Mouse (Mus musculus) cerebellum, adult 2 months (tissue): ENCODE data around the gene Slit3. TPM values are rescaled to one million over a fixed set of nuclear protein-coding genes. Genes with fewer than 3 reads are reported as not detected.
A peak's percentile ranks its signal among the peaks of the same experiment; 100 is the strongest.

Experiments
- DNase-seq, 2 experiments: peaks; one replicate each; pipeline ENCODE4 v3.0.0; 2021
- H3K27ac ChIP-seq: fragments of 200-500 bp; 2 replicates; pipeline ENCODE4 v1.5.1; 2012; ENCODE audit warnings: low read length, control low read depth, inconsistent platforms; ENCODE audit not compliant: insufficient read depth
- H3K27me3 ChIP-seq: fragments of 200-500 bp; 2 replicates; pipeline ENCODE4 v1.6.1; 2012; ENCODE audit warnings: inconsistent platforms, mild to moderate bottlenecking, low read length, moderate library complexity; ENCODE audit not compliant: control insufficient read depth, insufficient read depth
- H3K4me1 ChIP-seq: fragments of 200-500 bp; 2 replicates; pipeline ENCODE4 v1.6.1; 2011; ENCODE audit warnings: low read length; ENCODE audit not compliant: control insufficient read depth, insufficient read depth
- H3K4me3 ChIP-seq: fragments of 200-500 bp; replicated peaks from 2 replicates; pipeline ENCODE3; 2011; ENCODE audit warnings: mild to moderate bottlenecking, low read depth, low read length, control low read depth; ENCODE audit not compliant: insufficient read depth
- CTCF ChIP-seq: fragments of 200-500 bp; IDR thresholded peaks from 2 replicates; pipeline ENCODE4 v1.5.1; 2011; ENCODE audit warnings: low read depth, mild to moderate bottlenecking, control low read depth, low read length, moderate library complexity, borderline replicate concordance; ENCODE audit not compliant: insufficient read depth
- POLR2A ChIP-seq: fragments of 200-500 bp; IDR thresholded peaks from 2 replicates; pipeline ENCODE4 v1.6.1; 2011; ENCODE audit warnings: low read length, control low read depth, borderline replicate concordance; ENCODE audit not compliant: insufficient read depth
- WGBS: fragments of 180-500 bp; shearing (Covaris S2); methylation state at CpG from one replicate; pipeline ENCODE4 v1.1.7; 2018; 5-methylcytosine and 5-hydroxymethylcytosine counted together
- polyA plus RNA-seq: library from polyadenylated mRNA; depleted of rRNA; stranded (reverse); fragments of >200 nt; gene quantifications from 2 replicates; pipeline ENCODE4 v1.2.3, GENCODE M21; 2012

Gene Slit3
- polyA plus RNA-seq, 1 experiment: 10.0 TPM

DNA sequence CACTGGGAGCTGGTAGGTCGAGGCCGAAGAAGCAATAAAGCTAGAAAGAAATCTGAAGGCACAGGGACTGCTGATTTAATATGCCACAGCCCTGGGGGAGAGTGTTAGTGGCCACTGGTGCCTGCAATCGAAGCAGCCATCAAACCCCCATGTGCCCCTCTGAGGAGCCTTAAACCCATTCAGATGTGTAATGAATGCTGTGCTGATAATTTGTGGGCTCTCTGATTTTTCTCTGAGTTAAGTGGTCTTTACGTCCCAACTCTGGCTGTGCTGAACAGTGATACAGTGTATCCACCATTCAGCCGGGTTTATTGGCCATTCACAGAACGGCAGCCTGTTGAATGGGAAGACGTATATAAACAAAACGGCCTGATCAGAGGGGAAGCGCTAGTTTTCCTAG, 83.1 kb downstream of the Slit3 start:
- Histone ChIP-seq H3K4me3 (no peak overlapping the region), H3K4me1 (no peaks in the 10 kb centered on the region), H3K27me3 (no peaks in the 10 kb centered on the region), H3K27ac (no peak overlapping the region)
- WGBS: 79% methylated on average over 9 of the region's 9 CpGs
- no peak for DNase-seq
- no peak for TF ChIP-seq POLR2A
- no peak for TF ChIP-seq CTCF

GRCm38 (mm10) chr11:35210728-35211682, 90.0 kb downstream of the Slit3 start:
- no peak overlapping the region for H3K4me3 ChIP-seq
- no peak overlapping the region for H3K27ac ChIP-seq
- no peaks in the 10 kb centered on the region for H3K27me3 ChIP-seq
- 84% methylated on average over 14 of the region's 14 CpGs for WGBS
- TF ChIP-seq CTCF (no peak), POLR2A (no peak)
- no peaks in the 10 kb centered on the region; the same call in 1 of the 2 replicates for H3K4me1 ChIP-seq
- no peak for DNase-seq

- 66% methylated on average over 4 of the region's 4 CpGs for WGBS
- H3K27ac ChIP-seq: no peak overlapping the region
- H3K4me1 ChIP-seq: no peaks in the 10 kb centered on the region
- H3K4me3 ChIP-seq: no peak overlapping the region
- DNase-seq: no peak
- H3K27me3 ChIP-seq: no peaks in the 10 kb centered on the region
- TF ChIP-seq POLR2A (no peak), CTCF (no peak)
Measured at GRCm38 (mm10) chr11:35224025-35224424, 103.0 kb downstream of the Slit3 start.

GRCm38 (mm10) chr11:35231361-35232090, 110.5 kb downstream of the Slit3 start:
- 4% methylated on average over 10 of the region's 10 CpGs for WGBS
- DNase-seq: peak; percentile 86 to 92
- Histone ChIP-seq H3K27ac (peak overlapping the region; percentile 50; the same call in 1 of the 2 replicates), H3K27me3 (no peaks in the 10 kb centered on the region), H3K4me1 (peaks cover 23% of the 10 kb centered on the region), H3K4me3 (no peak overlapping the region)
- no peak for TF ChIP-seq POLR2A
- no peak for TF ChIP-seq CTCF

DNA sequence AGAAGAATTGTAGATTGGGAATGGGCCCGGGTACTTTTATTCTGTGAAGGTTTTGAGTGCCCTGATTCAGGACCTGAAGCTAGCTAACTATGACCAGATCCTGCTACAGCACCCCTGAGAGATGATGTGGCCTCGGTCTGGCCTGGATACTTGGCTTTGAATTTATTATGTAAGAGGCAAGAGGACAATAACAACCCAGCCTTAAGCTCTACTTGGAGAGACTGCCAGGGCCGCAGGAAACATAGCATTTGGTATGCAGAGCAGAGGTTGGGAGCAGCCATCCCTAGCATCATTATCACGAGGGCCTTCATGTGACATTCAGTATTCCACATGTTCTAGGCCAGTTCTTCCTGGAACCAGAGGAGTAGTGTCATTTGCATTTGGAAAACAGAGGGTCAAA, 111.3 kb downstream of the Slit3 start:
- Histone ChIP-seq H3K4me1 (peaks cover 23% of the 10 kb centered on the region), H3K27me3 (no peaks in the 10 kb centered on the region), H3K4me3 (no peak overlapping the region), H3K27ac (peak overlapping the region; percentile 50)
- DNase-seq: peak; percentile 33 to 45
- 36% methylated on average over 4 of the region's 4 CpGs for WGBS
- TF ChIP-seq POLR2A (no peak), CTCF (no peak)

DNA sequence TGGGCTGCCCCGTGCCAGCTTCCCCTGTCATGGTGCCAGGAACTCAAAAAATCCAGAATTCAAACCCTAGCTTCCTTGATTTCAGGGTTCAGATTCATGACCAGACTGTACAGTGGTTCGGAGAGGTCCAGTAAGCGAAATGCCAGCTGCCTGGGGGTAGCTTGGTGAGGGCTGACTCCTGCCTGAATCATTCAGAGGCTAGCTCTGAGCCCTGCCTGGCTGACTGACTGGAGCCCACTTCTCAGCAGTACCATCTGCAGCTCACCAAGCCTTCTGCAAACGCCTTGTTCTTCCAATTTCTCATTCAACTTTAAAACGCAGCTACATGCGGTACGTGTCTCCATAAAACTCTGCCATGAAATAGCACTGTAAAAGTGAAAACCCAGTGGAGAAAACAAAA, 120.4 kb downstream of the Slit3 start:
- no peak overlapping the region for H3K27ac ChIP-seq
- DNase-seq: peak; percentile 42 to 51

GRCm38 (mm10) chr11:35243597-35243996, 122.6 kb downstream of the Slit3 start:
- WGBS: 96% methylated on average over 9 of the region's 9 CpGs
- no peak overlapping the region for H3K27ac ChIP-seq
- no peak for DNase-seq

More for the DNA sequence above, 120.4 kb downstream of the Slit3 start:
- 24% methylated on average over 7 of the region's 7 CpGs for WGBS
- no peak overlapping the region for H3K4me3 ChIP-seq
- H3K4me1 ChIP-seq: peaks cover 10% of the 10 kb centered on the region
- TF ChIP-seq CTCF: no peak
- TF ChIP-seq POLR2A: no peak
- H3K27me3 ChIP-seq: no peaks in the 10 kb centered on the region

DNA sequence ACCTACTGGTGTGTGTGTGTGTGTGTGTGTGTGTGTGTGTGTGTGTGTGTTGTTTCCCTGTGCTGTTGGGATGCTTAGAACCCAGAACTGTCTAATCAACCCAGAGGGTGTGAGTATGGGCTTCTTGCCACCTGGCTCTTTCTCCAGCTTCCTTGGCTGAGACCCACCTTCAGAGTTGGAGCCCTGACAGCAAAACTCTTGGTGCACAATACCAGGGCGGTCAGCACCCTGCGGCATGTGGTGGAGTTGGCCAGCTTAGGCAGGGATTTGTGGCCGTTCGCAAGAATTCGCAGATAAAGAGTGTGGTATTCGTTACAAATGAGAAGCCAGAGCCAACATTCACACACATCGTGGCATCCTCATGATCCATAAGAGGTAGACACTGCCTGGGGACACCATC, 123.5 kb downstream of the Slit3 start:
- H3K27me3 ChIP-seq: no peaks in the 10 kb centered on the region
- WGBS: 7% methylated on average over 7 of the region's 7 CpGs
- no peak for TF ChIP-seq CTCF
- no peak for TF ChIP-seq POLR2A
- H3K4me1 ChIP-seq: peaks cover 14% of the 10 kb centered on the region
- DNase-seq: peak; percentile 73 to 74
- no peak overlapping the region for H3K27ac ChIP-seq
- H3K4me3 ChIP-seq: no peak overlapping the region

More at GRCm38 (mm10) chr11:35243597-35243996, 122.6 kb downstream of the Slit3 start:
- H3K4me1 ChIP-seq: peaks cover 14% of the 10 kb centered on the region
- H3K27me3 ChIP-seq: no peaks in the 10 kb centered on the region
- TF ChIP-seq POLR2A (no peak), CTCF (no peak)
- H3K4me3 ChIP-seq: no peak overlapping the region
